Mouse (Mus musculus): ENCODE data around the gene Sfswap.
"Not testable (repeated sequence)": the region's sequence is repeated elsewhere in the genome, so short reads cannot be mapped to it uniquely, and the experiment has no call there.

Gene Sfswap

DNA sequence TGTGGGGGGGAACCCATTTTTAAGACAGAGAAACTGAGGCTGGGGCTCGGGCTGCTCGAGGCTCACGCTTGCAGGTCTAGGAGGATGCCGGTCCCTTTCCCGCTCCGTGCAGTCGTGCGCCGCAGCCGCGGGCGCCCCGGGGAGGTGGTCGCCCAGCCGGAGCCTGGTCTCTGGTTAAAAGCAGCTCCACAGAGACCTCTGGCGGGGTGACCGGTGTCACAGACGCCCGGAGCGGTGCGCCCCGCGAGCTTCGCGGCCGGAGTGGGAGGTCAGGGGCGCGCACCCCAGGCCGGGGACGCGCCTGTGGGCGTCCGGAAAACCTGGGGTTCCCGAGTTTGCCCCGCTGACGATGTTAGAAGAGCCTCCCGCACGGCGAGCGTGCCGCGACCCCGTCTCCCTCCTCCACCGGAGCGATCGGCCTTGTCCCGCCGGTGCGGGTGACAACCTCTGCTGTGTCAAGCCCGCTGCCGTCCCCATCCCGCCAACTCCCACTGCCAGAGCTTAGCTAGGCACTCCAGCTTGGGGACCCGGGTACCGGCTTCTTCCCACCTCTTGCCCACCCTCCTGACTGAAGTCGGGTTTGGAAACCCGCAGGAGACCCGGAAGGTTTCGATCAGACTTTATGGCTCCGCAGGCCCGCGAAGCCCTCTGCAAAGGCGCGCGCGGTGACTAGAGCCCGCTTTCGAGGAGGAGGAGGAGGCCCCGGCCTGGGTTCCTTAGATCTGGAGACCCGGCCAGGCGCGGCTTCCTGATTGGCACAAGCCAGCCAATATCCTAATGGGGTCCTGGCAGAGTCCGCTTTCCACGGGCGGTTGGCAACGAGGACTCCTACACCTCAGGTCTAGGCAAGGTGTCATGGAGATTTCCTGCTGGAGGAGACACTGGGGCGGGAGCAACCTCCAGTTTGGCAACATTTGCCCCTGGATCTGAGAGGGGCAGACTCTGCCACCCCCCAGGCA lies 83.8 kb downstream of the Sfswap start:
- DNase-seq (ENCODE audit: low spot score in 2 of 2) = peak; percentile 9 to 16

- peak; percentile 62 to 74 for DNase-seq (ENCODE audit: low spot score in 2 of 2)
Measured at GRCm38 (mm10) chr5:129586016-129586415, 85.0 kb downstream of the Sfswap start.

DNA sequence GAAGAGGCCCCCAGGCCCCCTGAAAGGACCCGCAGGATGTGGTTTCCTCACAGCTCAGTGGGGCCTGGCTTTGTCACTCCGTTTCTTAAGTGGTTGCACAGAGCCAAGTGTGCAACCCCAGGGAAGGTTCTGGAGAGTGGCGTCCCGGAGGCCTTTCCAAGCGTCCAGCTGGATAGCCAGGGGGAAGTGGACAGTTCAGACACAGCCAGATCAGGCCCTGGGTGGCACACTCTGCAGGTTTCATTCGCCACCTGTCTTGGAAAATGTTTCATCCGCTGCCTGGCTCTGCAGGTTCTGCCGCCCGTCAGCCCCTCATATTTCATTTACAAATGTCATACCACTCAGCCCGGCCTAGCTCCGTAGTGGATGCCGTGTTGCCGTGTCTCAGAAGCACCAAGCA lies 85.5 kb downstream of the Sfswap start:
- no peak for DNase-seq (ENCODE audit: low spot score in 2 of 2)

DNA sequence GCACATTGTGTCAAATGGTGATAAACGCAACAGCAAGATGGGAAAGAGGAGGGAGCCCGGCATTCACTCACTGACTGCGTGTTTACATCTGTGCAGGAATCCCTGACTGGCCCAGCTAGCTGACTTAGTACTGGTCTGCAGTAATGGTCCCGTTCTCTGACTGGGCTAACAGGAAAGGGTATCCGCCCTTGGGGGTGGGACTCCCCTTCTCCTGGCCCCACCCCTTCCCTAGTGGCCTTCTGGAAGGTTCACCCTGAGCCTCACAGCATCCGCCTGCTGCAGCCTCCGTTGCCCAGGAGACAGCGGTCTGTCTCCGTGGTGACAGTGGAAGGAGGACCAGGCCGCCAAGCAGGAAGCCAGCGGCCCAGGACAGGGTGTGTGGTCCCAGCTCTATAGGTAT lies 89.9 kb downstream of the Sfswap start:
- DNase-seq (ENCODE audit: low spot score in 2 of 2) = no peak

GRCm38 (mm10) chr5:129594116-129595114 lies 93.4 kb downstream of the Sfswap start:
- peak; percentile 69 to 82 for DNase-seq (ENCODE audit: low spot score in 2 of 2)

GRCm38 (mm10) chr5:129602071-129602487 lies 101.1 kb downstream of the Sfswap start:
- peak; percentile 13 to 31 for DNase-seq (ENCODE audit: low spot score in 2 of 2)

GRCm38 (mm10) chr5:129607476-129607875 lies 106.5 kb downstream of the Sfswap start:
- no peak for DNase-seq (ENCODE audit: low spot score in 2 of 2)

DNA sequence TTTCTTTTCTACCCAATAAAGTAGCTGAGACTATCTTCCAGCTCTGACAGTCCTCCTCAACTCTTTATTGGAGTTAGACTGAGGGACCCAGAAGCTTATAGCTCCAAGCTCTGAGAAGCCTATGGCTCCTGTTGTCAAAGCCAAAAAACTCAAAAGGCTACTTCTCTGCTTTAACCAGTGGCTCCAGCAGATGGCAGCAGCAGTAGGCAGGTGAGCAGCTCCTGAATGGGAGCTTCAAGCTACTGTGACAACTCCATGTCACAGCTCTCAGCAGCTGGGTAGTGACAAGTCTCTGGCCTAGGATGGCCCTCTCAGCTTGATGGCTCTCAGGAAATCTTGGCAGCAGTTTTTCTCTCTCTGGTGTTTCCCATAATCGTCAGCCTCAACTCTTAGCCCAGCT lies 110.0 kb downstream of the Sfswap start:
- peak; percentile 50 to 64 for DNase-seq (ENCODE audit: low spot score in 2 of 2)

DNA sequence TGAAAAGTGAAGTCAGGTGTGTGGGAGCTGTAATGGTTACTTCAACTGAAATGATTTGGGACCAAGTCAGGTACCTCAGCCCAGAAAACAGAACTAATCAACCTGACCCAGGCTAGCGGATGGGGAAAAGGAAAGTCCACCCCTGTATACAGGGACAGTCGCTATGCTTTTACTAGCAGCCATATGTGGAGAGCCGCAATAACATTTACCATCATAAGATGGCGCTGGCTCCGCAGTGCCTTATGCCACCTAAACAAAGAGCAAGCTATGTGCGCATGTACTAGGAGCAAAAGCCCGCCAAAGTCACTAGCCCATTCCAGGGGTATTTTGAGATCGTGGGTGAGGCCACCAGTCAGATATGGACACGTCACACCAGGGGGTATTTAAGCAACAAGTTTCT lies 119.6 kb downstream of the Sfswap start:
- not testable (repeated sequence) for DNase-seq (ENCODE audit: low spot score in 2 of 2)
